Mouse (Mus musculus) urinary bladder, postnatal 14 days (tissue): ENCODE measurements around the gene Dnah11.
"Not testable (repeated sequence)": the region's sequence is repeated elsewhere in the genome, so short reads cannot be mapped to it uniquely, and the experiment has no call there.

Experiments used
- DNase-seq: peaks from one replicate; pipeline ENCODE4 v3.0.0; 2021; ENCODE audit warnings: low spot score

The Dnah11 gene

DNA sequence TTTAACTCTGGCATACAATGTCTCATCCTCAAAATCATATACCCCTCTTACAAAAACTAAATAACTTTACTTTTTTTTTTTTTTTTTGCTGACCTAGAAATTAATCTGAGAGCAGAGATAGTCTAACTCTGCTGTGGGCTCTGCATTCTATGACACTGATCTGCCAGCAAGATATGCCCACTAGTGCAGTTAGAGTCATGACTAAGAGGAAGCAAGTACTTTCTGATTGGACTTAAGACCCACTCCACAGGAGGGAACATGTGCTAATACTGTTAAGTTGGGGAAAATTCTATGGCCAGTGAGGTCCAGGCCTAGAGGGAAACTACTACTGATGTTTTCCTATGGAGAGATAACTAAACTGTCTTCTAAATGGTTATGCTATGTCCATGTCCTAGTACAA lies 225.1 kb downstream of the Dnah11 start:
- DNase-seq: no peak

DNA sequence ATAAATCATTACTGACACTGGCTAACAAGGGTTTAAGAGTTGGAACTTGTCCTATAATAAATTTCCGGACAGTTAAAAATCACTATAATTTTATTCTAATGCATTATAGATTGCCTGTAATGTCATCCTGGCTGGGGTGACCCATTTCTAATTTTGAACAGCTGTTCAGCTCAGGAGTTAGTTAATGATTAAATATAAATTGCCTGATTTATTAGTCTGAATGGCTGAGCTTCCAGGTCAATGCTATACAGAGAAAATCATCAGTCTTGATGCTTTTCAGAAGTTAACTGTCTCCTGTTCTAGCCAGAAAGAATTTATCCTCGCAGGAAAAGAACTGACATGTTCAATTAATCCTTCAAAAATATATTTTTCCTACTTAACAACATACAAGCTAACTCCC lies 236.1 kb downstream of the Dnah11 start:
- DNase-seq: no peak

DNA sequence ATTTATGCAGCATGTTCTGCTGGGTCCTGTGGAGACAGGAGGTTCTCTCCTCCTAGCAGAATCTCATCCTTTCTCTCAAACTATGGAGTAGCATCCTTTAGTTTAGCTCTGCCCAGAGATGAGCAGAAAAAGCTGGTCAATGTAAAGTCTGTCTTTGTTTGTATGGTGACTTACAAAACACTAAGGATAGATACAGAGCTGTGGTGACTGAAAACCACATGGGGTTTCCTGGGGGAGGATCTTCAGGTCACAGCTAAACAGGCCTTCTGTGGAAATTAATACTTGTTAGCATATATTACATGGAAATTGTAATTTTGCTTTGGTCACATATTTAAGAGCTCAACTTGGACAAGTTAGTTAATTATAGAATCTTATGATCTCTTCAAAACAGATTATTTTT lies 239.6 kb downstream of the Dnah11 start:
- no peak for DNase-seq

DNA sequence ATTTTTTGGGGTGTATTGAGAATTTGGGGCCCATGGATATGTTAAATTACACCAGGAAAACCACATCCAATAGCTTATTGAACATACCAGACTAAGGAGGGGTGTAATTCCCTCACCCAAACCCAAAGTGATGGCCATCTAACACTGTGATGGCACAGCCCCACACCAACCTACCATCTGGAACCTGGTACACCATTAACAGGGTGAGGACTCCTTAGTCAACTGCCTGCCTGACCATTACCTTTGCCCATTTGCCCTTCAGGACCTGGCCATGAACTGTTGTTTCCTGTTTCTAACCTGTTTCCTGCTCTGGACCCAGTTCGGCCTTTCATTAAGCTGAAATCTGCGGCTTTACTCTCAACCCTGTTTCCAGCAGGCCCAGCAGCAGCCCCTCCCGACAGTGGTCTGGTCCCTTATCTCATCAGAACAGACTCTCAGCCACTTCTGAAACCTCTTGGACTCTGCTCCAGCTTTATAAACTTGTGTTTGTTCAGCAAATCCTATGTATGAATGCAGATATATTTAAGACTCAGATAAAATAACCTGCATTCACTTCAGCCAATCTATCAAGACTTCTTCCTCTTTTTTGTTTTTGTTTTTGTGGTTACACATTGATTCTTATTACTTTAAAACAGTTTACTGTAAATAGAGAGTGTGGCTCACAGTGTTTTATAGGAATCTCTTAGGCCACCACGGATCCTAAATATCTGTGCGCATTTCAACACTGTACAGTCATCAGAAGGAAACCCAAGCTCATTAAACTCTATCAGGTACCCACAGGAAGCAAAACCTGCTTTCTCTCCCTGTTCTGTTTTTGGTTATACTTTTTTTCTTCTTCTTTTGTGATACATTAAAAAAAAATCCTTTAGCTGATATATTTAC lies 251.8 kb downstream of the Dnah11 start:
- DNase-seq: no peak

DNA sequence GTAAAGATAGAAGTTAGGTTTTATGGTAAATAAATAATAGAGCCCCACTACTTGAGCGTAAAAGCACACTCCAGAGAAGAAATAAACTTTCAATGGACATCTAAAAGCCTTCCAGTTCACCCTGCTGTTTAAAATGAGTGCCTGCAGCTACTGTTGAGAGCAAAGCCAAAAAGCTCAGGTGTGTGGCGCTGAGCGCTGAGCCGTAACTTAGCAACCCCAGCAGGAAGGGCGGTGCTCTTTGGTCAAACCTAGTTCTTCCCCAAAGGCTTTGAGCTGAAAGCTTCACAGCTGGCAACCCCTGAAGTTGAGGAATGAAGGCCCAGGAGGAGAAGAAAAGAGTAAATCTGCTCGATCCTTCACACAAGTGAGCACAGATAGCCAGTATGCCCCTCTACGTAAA lies 256.9 kb downstream of the Dnah11 start:
- no peak for DNase-seq

DNA sequence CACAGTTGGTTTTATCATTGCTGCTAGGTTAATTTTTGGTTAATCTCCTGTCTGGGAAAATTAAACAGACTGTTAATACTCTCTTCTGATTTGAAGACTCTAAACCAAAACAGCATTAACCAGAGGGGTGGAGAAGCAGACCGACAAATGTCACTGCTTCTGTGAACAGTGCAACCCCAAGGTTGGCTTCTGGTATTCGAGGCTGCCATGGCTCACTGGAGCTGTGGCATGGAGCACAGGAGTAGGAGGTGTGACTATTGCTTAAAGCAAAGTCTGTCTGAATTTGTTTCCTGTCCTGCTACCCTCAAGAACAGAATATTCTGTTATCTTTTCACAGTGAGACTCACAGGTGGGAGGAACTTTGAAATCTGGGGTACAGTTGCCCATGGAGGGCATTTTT lies 260.6 kb downstream of the Dnah11 start:
- DNase-seq: no peak

DNA sequence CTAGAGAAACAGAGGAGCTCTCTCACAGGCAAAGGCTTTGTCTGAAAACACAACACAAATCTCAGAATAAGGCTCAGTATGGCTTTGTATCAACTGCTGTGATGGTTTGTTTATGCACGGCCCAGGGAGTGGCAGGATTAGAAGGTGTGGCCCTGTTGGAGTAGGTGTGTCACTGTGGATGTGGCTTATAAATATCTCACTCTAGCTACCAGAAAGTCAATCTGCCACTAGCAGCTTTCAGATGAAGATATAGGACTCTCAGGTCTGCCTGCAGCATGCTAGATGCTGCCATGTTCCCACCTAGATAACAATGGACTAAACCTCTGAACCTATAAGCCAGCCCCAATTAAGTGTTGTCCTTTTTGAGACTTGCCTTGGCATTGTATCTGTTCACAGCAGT lies 266.8 kb downstream of the Dnah11 start:
- no peak for DNase-seq

DNA sequence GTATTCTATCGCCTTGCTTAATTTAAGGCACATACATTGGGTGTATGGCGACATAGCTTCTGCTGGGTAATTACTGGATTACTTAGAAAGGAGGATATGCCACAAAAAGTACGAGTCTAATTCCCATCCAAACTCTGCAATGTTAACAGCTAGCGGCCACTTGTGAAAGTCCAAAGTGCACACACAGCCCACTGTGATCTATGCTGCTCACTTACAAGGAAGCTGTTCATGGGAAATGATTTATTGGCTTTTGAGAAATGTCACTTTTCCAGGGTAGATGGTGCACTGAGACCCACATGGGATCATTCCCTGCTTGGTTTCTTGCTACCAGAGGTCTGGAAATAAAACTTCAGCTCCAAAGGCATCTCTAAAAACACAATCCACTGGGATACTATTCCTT lies 269.1 kb downstream of the Dnah11 start:
- DNase-seq: no peak

DNA sequence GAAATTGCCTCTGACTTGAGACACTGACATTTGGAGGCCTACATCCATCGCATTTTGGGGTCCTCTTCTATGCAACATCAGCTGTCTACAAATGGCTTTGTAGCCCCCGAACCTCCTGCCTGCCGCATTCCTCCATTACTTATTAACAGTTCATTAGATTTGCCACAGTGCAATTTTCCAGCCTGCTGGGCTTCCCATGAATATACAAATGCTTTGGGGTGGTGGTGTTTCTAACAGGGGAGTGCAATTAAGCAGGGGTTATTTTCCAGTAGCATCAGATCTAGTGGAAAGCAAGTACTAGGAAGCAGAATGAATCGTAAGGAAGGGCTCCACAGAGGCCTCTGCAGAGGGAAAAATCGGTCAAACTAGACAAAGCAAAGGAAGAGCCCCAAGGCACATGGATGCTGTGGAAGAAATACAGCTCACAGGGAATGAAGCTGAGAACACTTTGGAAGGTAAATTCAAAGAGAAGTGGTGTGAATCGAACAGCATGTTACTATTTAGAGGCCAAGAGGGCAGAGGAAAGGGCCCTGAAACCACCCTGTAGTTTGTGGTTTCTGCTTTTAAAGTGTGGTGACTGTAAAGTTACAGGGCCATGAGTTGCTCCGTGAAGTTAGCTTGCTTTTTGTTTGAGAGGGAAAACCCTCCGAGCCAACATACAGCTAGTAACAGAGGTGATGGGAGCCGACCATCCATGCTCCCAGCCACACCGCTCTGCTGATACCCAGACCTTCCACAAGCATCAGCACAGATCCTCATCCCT lies 282.8 kb downstream of the Dnah11 start:
- no peak for DNase-seq

DNA sequence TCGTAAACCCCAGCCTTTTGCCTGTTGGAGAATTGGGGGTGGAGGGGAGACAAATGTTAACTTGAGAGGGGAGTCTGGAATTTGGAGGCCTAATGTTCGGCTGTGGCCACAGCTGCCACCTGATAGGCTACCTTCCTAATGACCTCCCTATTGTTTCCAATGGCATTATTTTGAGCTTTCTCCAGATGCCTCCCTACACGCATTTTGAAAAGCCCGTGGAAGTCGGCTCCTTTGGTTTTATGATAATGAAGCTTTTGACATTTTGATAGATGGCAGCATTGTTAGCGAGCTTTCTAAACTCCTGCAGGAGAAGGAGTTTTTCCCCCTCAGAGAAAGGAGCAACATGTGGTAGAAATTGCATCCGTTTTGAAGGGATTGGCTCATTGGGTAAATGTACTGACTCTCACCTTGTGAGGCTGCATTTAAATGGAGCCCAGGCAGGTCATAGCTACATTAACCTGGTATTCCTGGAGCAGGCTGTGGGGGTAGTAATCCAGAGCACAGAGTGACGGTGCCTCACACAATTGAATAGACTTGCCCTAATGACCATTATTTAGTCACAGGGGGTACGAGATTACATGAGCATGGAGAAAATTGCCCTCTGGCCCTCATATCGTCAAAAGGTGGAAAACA lies 284.1 kb downstream of the Dnah11 start:
- DNase-seq: no peak

DNA sequence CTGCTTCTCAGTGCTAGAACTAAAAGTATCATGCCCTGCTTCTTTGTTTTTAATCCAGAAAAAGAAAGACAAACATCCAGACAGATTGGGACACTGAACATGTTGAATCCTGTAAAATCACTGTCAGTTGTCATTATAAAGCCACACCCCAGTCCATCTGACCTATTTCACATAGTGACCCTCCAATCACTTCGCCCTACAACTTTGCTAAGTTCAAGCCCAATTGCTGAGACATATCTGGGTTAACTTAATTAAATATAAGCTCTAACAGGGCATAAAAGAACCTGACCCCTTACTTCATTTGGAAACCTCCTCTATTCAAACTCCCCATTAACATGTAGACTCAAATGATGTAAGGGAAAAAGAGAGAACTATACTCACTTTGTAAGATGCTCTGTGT lies 287.4 kb downstream of the Dnah11 start:
- no peak for DNase-seq

DNA sequence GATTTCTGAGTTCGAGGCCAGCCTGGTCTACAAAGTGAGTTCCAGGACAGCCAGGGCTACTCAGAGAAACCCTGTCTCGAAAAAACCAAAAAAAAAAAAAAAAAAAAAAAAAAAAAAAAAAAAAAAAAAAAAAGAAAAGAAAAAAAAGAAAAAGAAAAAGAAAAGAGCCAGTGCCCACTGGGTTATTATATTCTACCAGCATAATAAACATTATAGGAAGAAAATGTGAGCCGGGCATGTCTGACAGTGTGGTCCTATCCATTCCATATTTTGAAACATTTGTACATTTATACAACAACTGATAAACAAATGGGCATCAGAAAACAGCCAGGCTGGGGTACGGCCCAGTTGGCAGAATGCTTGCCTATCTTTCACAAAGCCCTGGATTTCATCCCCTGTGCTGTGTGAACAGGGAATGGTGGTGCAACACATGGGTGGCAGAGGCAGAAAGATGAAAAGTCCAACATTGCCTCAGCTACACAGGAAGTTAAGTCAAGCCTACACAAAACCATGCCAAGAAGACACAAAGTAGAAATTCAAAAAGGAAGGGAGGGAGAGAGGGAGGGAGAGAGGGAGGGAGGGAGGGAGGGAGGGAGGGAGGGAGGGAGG lies 293.5 kb downstream of the Dnah11 start:
- not testable (repeated sequence) for DNase-seq

DNA sequence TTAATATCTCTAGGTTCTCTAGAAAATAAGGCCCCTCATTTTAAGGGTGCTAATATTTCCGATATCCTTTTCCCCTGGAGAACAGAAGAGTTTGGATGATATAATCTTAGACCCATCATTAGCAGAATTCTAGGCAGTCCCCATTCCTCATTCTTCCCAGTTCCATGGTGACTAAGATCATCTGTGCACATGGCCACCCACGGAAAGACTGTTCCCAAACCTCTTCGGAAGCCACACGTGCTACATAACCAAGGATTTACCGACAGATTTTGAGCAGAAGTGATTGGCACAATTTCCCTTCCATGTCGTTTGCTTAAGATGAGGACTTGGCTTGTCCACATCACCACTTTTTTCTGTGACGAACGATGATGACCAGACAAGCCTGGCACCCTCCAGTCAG lies 295.2 kb downstream of the Dnah11 start:
- no peak for DNase-seq

DNA sequence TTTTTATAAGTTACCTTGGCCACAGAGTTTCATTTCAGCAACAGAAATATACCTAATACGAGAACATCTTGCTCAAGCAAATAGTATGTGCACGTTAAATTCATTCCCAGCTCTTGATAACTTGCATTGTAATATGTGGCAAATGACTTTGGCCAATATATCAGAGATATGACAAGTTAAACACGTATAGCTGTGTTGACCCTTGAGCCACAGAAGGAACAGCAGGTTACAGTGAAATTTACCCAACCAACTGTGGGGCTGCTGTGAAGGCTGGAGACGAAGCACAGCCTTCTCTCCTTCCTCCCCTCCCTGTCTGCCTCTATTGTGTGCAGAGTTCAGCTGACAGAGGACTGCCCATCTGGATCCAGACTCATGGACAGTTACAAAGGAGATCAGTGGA lies 297.5 kb downstream of the Dnah11 start:
- not testable (repeated sequence) for DNase-seq

DNA sequence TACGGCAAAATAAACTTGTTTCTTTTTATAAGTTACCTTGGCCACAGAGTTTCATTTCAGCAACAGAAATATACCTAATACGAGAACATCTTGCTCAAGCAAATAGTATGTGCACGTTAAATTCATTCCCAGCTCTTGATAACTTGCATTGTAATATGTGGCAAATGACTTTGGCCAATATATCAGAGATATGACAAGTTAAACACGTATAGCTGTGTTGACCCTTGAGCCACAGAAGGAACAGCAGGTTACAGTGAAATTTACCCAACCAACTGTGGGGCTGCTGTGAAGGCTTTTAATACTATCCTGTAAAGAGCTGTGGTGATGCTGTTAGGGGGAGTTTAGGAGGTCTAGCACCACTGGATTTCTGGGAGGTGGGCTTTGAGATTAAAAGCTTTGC lies 298.0 kb downstream of the Dnah11 start:
- DNase-seq: not testable (repeated sequence)

DNA sequence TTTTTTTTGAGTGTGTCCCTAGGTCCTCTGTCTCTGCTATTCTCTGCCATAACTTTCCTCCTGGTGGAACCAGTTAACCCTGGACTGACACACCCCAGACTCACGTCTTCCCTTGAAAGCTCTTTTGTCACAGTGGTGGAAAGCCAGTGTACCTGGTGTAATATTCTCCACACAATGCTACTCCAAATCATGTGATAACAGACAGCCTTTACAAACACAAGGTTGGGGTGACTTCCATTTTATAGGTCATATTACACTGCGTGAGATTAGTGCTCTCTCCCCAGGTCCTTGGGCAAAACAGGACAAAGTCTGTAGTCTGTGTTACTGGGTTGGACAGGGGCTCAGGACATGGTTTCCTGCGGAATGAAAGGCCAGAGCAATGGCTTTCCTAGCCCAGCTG lies 311.4 kb downstream of the Dnah11 start:
- DNase-seq: no peak

DNA sequence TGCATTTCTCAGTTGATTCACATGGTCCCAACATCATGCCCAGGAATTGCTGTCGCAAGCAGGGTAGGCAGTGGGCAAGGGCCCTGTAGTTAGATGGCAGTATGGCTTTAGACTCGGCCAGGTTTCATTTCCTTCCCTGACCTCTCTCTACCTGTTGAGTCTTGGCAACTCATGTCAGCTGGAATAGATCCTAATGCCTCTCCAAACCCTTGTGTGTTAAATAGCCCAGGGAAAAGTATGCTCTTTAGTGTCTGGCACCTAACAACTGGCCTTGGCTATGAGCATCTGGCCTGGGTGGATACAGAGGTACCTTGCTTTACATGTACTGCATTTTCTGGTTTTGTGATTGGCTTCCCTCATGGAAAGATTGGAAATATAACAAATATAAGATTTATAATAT lies 314.2 kb downstream of the Dnah11 start:
- no peak for DNase-seq

DNA sequence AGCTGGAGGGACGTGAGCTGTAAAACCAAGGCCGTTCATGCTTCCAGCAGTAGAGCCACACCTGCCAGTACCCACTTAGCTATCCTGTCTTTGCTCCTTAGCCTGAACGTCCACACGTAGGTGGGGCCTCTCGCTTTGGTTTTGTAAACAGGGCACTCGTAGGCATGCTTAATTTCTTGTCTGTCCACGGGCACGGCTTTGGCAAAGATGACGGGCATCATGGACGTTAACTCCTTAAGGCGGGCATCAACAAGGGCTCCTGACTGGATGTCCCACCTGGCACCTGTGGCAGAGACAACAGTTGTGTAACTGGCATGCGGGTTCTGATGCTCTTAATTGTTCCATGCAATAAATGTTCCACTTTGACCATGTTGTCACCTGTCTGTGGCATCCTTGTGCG lies 320.5 kb downstream of the Dnah11 start:
- no peak for DNase-seq

DNA sequence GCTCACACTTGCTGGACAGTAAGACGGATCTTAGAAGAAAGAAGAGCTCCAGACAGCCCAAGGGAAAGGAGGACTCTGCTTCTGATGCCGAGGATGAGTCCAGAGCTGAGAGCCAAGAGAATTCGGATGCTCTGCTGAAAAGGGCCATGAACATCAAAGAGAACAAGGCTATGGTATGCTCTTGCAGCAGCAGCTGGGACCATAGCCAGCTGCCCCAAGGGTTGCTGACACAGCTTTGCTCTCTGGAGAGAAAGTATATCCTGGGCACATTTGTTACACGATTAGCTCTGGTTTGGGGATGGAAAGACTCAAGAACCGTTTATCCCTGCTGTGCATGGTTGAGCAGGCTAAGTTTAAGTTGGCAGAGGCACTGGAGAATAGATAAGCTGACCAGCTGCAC lies 326.6 kb downstream of the Dnah11 start:
- DNase-seq: no peak

DNA sequence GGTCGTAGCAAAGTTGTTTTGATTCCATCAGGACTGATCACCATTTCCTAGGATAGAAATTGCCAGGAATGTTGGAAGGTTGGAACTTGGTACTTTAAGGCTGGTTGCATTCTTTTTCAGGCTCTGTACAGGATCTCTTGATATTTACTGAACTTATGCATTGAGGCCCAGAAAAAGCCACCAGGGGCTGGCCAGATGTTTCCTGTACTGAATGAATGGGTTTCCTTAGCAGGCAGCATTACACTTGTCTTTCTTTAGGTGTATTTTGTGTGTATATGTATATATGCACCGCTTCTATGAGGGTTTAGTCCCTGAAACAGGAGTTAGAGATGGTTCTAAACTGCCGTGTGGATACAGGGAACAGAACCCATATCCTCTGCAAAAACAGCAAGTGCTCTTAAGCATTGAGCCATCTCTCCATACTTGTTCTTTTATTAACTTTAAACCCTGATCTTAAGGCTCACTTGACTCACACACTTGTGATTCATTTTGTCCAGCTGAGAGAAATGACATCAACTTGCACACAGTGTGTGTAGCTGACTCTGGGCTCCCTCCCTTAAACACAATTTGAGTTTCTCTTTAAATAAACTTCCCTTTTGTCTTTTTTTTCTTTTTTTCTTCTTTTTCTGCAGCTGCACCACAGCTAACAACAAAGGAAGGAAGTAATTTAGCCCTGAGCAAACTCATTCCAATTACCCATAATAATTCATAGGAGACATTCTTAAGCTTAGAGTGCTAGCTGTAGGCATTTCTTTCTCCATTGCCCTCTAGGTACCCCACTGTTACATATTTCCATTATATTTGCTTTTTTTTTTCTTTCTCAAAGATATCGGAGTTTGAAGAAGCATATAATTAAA lies 330.9 kb downstream of the Dnah11 start:
- DNase-seq: no peak

DNA sequence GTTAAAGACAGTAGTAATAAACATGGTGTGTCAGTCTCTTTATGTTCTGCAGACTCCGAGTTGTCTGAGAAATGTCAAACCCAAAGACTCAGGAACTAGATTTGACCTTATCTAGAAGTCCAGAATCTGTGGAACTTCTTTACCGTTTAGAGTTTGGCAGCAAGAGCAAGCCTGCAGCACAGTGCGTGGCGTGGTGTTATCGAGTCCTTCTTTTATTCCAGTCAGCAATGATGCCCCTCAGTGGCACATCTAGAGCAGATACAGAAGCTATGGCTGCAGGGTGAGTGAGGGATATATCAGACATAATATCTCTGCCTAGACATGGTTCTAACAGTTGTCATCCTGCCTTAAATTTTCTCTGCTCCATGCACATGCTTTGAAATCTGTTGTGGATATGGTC lies 336.2 kb downstream of the Dnah11 start:
- no peak for DNase-seq

DNA sequence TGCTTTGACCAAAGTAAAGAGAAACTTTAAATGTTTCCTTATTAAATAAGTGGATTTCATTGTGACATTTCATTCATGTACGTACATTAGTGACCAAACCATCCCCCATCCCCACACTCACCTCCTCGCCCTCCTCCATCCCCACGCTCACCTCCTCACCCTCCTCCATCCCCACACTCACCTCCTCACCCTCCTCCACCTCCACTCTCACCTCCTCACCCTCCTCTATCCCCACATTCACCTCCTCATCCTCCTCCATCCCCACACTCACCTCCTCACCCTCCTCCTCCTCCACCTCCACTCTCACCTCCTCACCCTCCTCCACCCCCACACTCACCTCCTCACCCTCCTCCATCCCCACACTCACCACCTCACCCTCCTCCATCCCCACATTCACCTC lies 337.6 kb downstream of the Dnah11 start:
- DNase-seq: no peak
